Mouse (Mus musculus) forebrain, embryonic 10.5 days (tissue): Measurements from ENCODE around the gene C2cd5. TPM values are rescaled to one million over a fixed set of nuclear protein-coding genes. Genes with fewer than 3 reads are reported as not detected.

Experiments
- DNase-seq: peaks from one replicate; pipeline ENCODE4 v3.0.0-alpha.2; 2017; ENCODE audit warnings: low spot score; ENCODE audit errors: extremely low spot score
- H3K27ac ChIP-seq: fragments of 300-500 bp; sonication (generic); 2 replicates; pipeline ENCODE4 v1.5.1; 2016; ENCODE audit warnings: mild to moderate bottlenecking
- H3K27me3 ChIP-seq: fragments of 300-500 bp; sonication (generic); 2 replicates; pipeline ENCODE4 v1.6.1; 2016; ENCODE audit warnings: mild to moderate bottlenecking; ENCODE audit not compliant: poor library complexity, severe bottlenecking
- H3K36me3 ChIP-seq: fragments of 300-500 bp; sonication (generic); replicated peaks from 2 replicates; pipeline ENCODE4 v1.6.1; 2016; ENCODE audit warnings: mild to moderate bottlenecking, moderate library complexity
- H3K4me1 ChIP-seq: fragments of 300-500 bp; sonication (generic); 2 replicates; pipeline ENCODE4 v1.6.1; 2016
- H3K4me3 ChIP-seq: fragments of 300-500 bp; sonication (generic); 2 replicates; pipeline ENCODE4 v1.5.1; 2016; ENCODE audit warnings: mild to moderate bottlenecking, moderate library complexity
- H3K9me3 ChIP-seq: fragments of 300-500 bp; sonication (generic); 2 replicates; pipeline ENCODE4 v1.6.1; 2016; ENCODE audit warnings: mild to moderate bottlenecking, moderate library complexity
- WGBS: fragments of 180-500 bp; shearing (Covaris S2); methylation state at CpG from one replicate; pipeline ENCODE4 v1.1.7; 2016; 5-methylcytosine and 5-hydroxymethylcytosine counted together
- polyA plus RNA-seq: library from polyadenylated mRNA; unstranded; fragments of >200 nt; fragmentation: Nextera tagmentation; extraction: Ambion mirVana; gene quantifications from 2 replicates; pipeline ENCODE4 v1.2.1, GENCODE M21; 2016

C2cd5 gene
- polyA plus RNA-seq, 1 experiment from 2014 or later, result 33.0 TPM

- Histone ChIP-seq H3K27ac (no peak overlapping the region), H3K36me3 (no peaks in the 10 kb centered on the region), H3K4me3 (no peak overlapping the region), H3K27me3 (no peaks in the 10 kb centered on the region), H3K4me1 (no peaks in the 10 kb centered on the region), H3K9me3 (peaks cover 6% of the 10 kb centered on the region; the same call in 1 of the 2 replicates)
- no peak for DNase-seq
- WGBS, result 95% methylated on average over 13 of the region's 13 CpGs
Measured at GRCm38 (mm10) chr6:143135097-143135496, 35.2 kb upstream of the C2cd5 start.

- WGBS, result 91% methylated on average over 2 of the region's 2 CpGs
- no peaks in the 10 kb centered on the region for H3K36me3 ChIP-seq
- no peak for DNase-seq
Measured at GRCm38 (mm10) chr6:143133150-143133549, 33.2 kb upstream of the C2cd5 start.

GRCm38 (mm10) chr6:143131895-143132652 lies 32.1 kb upstream of the C2cd5 start:
- peaks cover 6% of the 10 kb centered on the region; the same call in 1 of the 2 replicates for H3K9me3 ChIP-seq
- no peak overlapping the region for H3K4me3 ChIP-seq
- no peaks in the 10 kb centered on the region for H3K4me1 ChIP-seq
- H3K27ac ChIP-seq, result no peak overlapping the region
- no peaks in the 10 kb centered on the region for H3K27me3 ChIP-seq
- WGBS, result 90% methylated on average over 6 of the region's 6 CpGs
- DNase-seq, result no peak
- no peaks in the 10 kb centered on the region for H3K36me3 ChIP-seq

More at GRCm38 (mm10) chr6:143133150-143133549, 33.2 kb upstream of the C2cd5 start:
- Histone ChIP-seq H3K27ac (no peak overlapping the region), H3K9me3 (peaks cover 6% of the 10 kb centered on the region; the same call in 1 of the 2 replicates), H3K27me3 (no peaks in the 10 kb centered on the region), H3K4me1 (no peaks in the 10 kb centered on the region), H3K4me3 (no peak overlapping the region)

GRCm38 (mm10) chr6:143130411-143130810 lies 30.5 kb upstream of the C2cd5 start:
- no peak for DNase-seq
- 84% methylated on average over 4 of the region's 4 CpGs for WGBS

GRCm38 (mm10) chr6:143129952-143130351 lies 30.0 kb upstream of the C2cd5 start:
- no peaks in the 10 kb centered on the region for H3K36me3 ChIP-seq
- 80% methylated on average over 3 of the region's 3 CpGs for WGBS
- no peaks in the 10 kb centered on the region for H3K27me3 ChIP-seq
- peaks cover 6% of the 10 kb centered on the region; the same call in 1 of the 2 replicates for H3K9me3 ChIP-seq
- no peak for DNase-seq
- no peaks in the 10 kb centered on the region for H3K4me1 ChIP-seq
- no peak overlapping the region for H3K4me3 ChIP-seq
- H3K27ac ChIP-seq, result no peak overlapping the region

More at GRCm38 (mm10) chr6:143130411-143130810, 30.5 kb upstream of the C2cd5 start:
- Histone ChIP-seq H3K4me3 (no peak overlapping the region), H3K27me3 (no peaks in the 10 kb centered on the region), H3K27ac (no peak overlapping the region), H3K9me3 (peaks cover 6% of the 10 kb centered on the region; the same call in 1 of the 2 replicates), H3K36me3 (no peaks in the 10 kb centered on the region), H3K4me1 (no peaks in the 10 kb centered on the region)

- Histone ChIP-seq H3K27ac (no peak overlapping the region), H3K4me3 (no peak overlapping the region), H3K27me3 (no peaks in the 10 kb centered on the region), H3K4me1 (no peaks in the 10 kb centered on the region), H3K36me3 (no peaks in the 10 kb centered on the region), H3K9me3 (peaks cover 6% of the 10 kb centered on the region; the same call in 1 of the 2 replicates)
- 91% methylated on average over 7 of the region's 7 CpGs for WGBS
- DNase-seq, result no peak
Measured at GRCm38 (mm10) chr6:143129466-143129865, 29.5 kb upstream of the C2cd5 start.

- Histone ChIP-seq H3K27me3 (no peaks in the 10 kb centered on the region), H3K9me3 (peaks cover 6% of the 10 kb centered on the region; the same call in 1 of the 2 replicates), H3K4me1 (no peaks in the 10 kb centered on the region)
Measured at GRCm38 (mm10) chr6:143125721-143126120, 25.8 kb upstream of the C2cd5 start.

GRCm38 (mm10) chr6:143119325-143119724 lies 19.4 kb upstream of the C2cd5 start:
- no peak overlapping the region for H3K4me3 ChIP-seq
- WGBS, result 89% methylated on average over 6 of the region's 6 CpGs
- no peaks in the 10 kb centered on the region for H3K36me3 ChIP-seq
- peaks cover 6% of the 10 kb centered on the region for H3K4me1 ChIP-seq
- no peaks in the 10 kb centered on the region for H3K27me3 ChIP-seq
- H3K27ac ChIP-seq, result no peak overlapping the region
- DNase-seq, result no peak
- H3K9me3 ChIP-seq, result peaks cover 5% of the 10 kb centered on the region; the same call in 1 of the 2 replicates

More at GRCm38 (mm10) chr6:143125721-143126120, 25.8 kb upstream of the C2cd5 start:
- no peak overlapping the region for H3K27ac ChIP-seq
- no peak overlapping the region for H3K4me3 ChIP-seq
- DNase-seq, result no peak
- no peaks in the 10 kb centered on the region for H3K36me3 ChIP-seq

GRCm38 (mm10) chr6:143116779-143117178 lies 16.8 kb upstream of the C2cd5 start:
- no peak for DNase-seq
- Histone ChIP-seq H3K36me3 (no peaks in the 10 kb centered on the region), H3K27me3 (no peaks in the 10 kb centered on the region), H3K9me3 (peaks cover 5% of the 10 kb centered on the region; the same call in 1 of the 2 replicates), H3K27ac (no peak overlapping the region), H3K4me1 (peaks cover 7% of the 10 kb centered on the region), H3K4me3 (no peak overlapping the region)
- WGBS, result 60% methylated on average over 6 of the region's 6 CpGs

GRCm38 (mm10) chr6:143115505-143115904 lies 15.6 kb upstream of the C2cd5 start:
- peaks cover 1% of the 10 kb centered on the region; the same call in 1 of the 2 replicates for H3K9me3 ChIP-seq
- WGBS, result 74% methylated on average over 5 of the region's 5 CpGs
- peaks cover 7% of the 10 kb centered on the region for H3K4me1 ChIP-seq
- H3K4me3 ChIP-seq, result no peak overlapping the region
- no peaks in the 10 kb centered on the region for H3K36me3 ChIP-seq
- DNase-seq, result no peak
- no peak overlapping the region for H3K27ac ChIP-seq
- H3K27me3 ChIP-seq, result no peaks in the 10 kb centered on the region

- Histone ChIP-seq H3K4me3 (no peak overlapping the region), H3K27me3 (no peaks in the 10 kb centered on the region), H3K4me1 (peaks cover 7% of the 10 kb centered on the region), H3K27ac (0 out of 2 replicates have a peak overlapping the region, but pooled peaks have one; percentile 2), H3K36me3 (no peaks in the 10 kb centered on the region), H3K9me3 (no peaks in the 10 kb centered on the region; the same call in 1 of the 2 replicates)
- no peak for DNase-seq
- 75% methylated on average over 9 of the region's 9 CpGs for WGBS
Measured at GRCm38 (mm10) chr6:143115011-143115445, 15.1 kb upstream of the C2cd5 start.

GRCm38 (mm10) chr6:143114556-143114955 lies 14.6 kb upstream of the C2cd5 start:
- DNase-seq, result no peak
- no peaks in the 10 kb centered on the region for H3K27me3 ChIP-seq
- no peaks in the 10 kb centered on the region for H3K36me3 ChIP-seq
- H3K4me3 ChIP-seq, result no peak overlapping the region
- no peak overlapping the region for H3K27ac ChIP-seq
- 5% methylated on average over 2 of the region's 2 CpGs for WGBS
- no peaks in the 10 kb centered on the region for H3K9me3 ChIP-seq
- peaks cover 7% of the 10 kb centered on the region for H3K4me1 ChIP-seq

GRCm38 (mm10) chr6:143110371-143110770 lies 10.4 kb upstream of the C2cd5 start:
- no peak for DNase-seq

More at GRCm38 (mm10) chr6:143110371-143110770, 10.4 kb upstream of the C2cd5 start:
- H3K36me3 ChIP-seq, result no peaks in the 10 kb centered on the region
- H3K27me3 ChIP-seq, result no peaks in the 10 kb centered on the region
- peaks cover 7% of the 10 kb centered on the region for H3K4me1 ChIP-seq
- WGBS, result 92% methylated on average over 7 of the region's 7 CpGs
- H3K27ac ChIP-seq, result no peak overlapping the region
- no peaks in the 10 kb centered on the region for H3K9me3 ChIP-seq
- H3K4me3 ChIP-seq, result no peak overlapping the region
